Mouse (Mus musculus): Measurements from ENCODE around the gene Nfia. TPM values are rescaled to one million over a fixed set of nuclear protein-coding genes. Genes with fewer than 3 reads are reported as not detected.

Nfia gene
- polyA plus RNA-seq, 1 experiment from 2014 or later, result 26.6 TPM

GRCm38 (mm10) chr4:97917568-97917967 is 145.0 kb downstream of the Nfia start:
- no peak; the same call in 1 of the 2 replicates for ATAC-seq
- WGBS, result 33% methylated on average over 6 of the region's 6 CpGs
- Histone ChIP-seq H3K9me3 (replicated peaks; ENCODE audit: control insufficient read depth, low read length, poor library complexity, severe bottlenecking) (no peaks in the 10 kb centered on the region), H3K4me1 (ENCODE audit: control insufficient read depth, insufficient read depth, low read length) (0 out of 2 replicates have a peak, but pooled peaks cover 5% of the 10 kb centered on the region), H3K4me3 (ENCODE audit: low read depth, low read length) (no peak overlapping the region), H3K27me3 (ENCODE audit: control insufficient read depth, insufficient read depth, low read depth, low read length) (no peaks in the 10 kb centered on the region), H3K4me2 (ENCODE audit: low read length) (no peak overlapping the region), H3K27ac (ENCODE audit: low read length) (no peak overlapping the region), H3K9ac (ENCODE audit: low read depth, low read length) (no peak overlapping the region), H3K36me3 (ENCODE audit: control insufficient read depth, insufficient read depth, low read length) (no peaks in the 10 kb centered on the region)

GRCm38 (mm10) chr4:97918675-97919074 is 146.1 kb downstream of the Nfia start:
- Histone ChIP-seq H3K36me3 (ENCODE audit: control insufficient read depth, insufficient read depth, low read length) (no peaks in the 10 kb centered on the region), H3K4me1 (ENCODE audit: control insufficient read depth, insufficient read depth, low read length) (0 out of 2 replicates have a peak, but pooled peaks cover 5% of the 10 kb centered on the region), H3K4me2 (ENCODE audit: low read length) (no peak overlapping the region), H3K9me3 (replicated peaks; ENCODE audit: control insufficient read depth, low read length, poor library complexity, severe bottlenecking) (no peaks in the 10 kb centered on the region), H3K27me3 (ENCODE audit: control insufficient read depth, insufficient read depth, low read depth, low read length) (no peaks in the 10 kb centered on the region), H3K27ac (ENCODE audit: low read length) (no peak overlapping the region), H3K4me3 (ENCODE audit: low read depth, low read length) (no peak overlapping the region), H3K9ac (ENCODE audit: low read depth, low read length) (no peak overlapping the region)
- ATAC-seq, result no peak
- WGBS, result 51% methylated on average over 3 of the region's 3 CpGs

DNA sequence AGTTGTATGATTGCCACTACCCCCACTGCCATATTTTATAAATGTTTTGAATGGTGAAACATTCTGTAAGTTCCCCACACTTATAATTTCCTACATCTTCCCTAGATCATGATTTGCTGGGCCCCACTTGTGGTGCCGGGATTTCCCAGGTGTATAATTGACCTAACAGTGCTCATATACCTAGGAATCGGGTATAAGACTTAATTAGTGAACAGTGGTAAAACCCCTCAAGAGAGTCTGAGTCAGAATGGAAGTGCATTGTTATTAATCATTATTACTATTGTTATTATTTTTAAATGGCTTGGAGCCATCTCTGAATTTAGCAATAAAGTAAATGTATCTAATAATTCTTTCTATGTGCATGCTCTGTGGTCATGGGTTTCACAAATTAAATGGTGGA is 147.2 kb downstream of the Nfia start:
- Histone ChIP-seq H3K9me3 (replicated peaks; ENCODE audit: control insufficient read depth, low read length, poor library complexity, severe bottlenecking) (no peaks in the 10 kb centered on the region), H3K4me2 (ENCODE audit: low read length) (no peak overlapping the region), H3K36me3 (ENCODE audit: control insufficient read depth, insufficient read depth, low read length) (no peaks in the 10 kb centered on the region), H3K27me3 (ENCODE audit: control insufficient read depth, insufficient read depth, low read depth, low read length) (no peaks in the 10 kb centered on the region), H3K4me3 (ENCODE audit: low read depth, low read length) (no peak overlapping the region), H3K9ac (ENCODE audit: low read depth, low read length) (no peak overlapping the region), H3K4me1 (ENCODE audit: control insufficient read depth, insufficient read depth, low read length) (peaks cover 5% of the 10 kb centered on the region; the same call in 1 of the 2 replicates), H3K27ac (ENCODE audit: low read length) (no peak overlapping the region)
- 77% methylated on average over 2 of the region's 2 CpGs for WGBS
- no peak for ATAC-seq

DNA sequence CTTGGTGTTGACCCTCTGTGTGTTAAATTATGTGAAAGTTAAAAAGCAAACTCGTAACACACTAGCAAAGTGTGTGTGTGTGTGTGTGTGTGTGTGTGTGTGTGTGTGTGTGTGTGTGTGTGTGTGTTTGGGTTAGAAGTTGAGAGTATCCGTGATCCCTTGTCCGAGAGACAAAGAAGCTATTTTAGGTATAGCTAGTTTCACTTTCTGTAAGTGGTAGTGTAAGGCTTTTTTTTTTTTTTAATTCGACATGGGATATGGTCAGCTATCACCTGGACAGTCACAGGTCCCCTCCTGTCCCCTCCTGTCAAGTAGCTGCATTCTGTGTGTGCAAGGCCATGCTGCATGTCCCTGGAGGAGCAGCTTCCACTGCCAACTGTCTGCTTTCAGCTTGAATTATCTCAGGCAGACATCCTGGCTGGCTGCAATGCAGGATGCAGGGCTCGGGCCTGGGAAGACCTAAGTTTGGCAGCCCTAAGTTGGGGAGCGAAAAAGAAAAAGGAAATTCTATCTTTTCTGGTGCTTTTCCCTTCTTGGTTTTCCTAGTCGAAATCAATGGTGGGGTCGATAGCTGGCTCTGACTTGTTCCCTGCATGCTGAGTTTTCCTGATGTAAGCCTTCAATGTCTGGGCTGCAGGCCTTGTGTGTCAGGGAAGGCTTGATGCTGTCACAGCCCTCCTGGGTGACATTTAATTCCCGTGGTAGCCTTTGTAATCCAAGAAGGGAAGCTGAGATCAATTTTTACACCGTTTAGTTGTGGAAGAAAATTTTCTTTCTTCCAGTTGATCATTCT is 147.9 kb downstream of the Nfia start:
- no peak overlapping the region for H3K4me3 ChIP-seq (ENCODE audit: low read depth, low read length)
- H3K36me3 ChIP-seq (ENCODE audit: control insufficient read depth, insufficient read depth, low read length), result no peaks in the 10 kb centered on the region
- H3K9ac ChIP-seq (ENCODE audit: low read depth, low read length), result no peak overlapping the region
- H3K4me2 ChIP-seq (ENCODE audit: low read length), result no peak overlapping the region
- ATAC-seq, result no peak
- H3K27ac ChIP-seq (ENCODE audit: low read length), result peak overlapping the region; percentile 0; the same call in 1 of the 2 replicates
- WGBS, result 51% methylated on average over 10 of the region's 10 CpGs
- H3K9me3 ChIP-seq (replicated peaks; ENCODE audit: control insufficient read depth, low read length, poor library complexity, severe bottlenecking), result no peaks in the 10 kb centered on the region
- H3K4me1 ChIP-seq (ENCODE audit: control insufficient read depth, insufficient read depth, low read length), result peaks cover 11% of the 10 kb centered on the region
- no peaks in the 10 kb centered on the region for H3K27me3 ChIP-seq (ENCODE audit: control insufficient read depth, insufficient read depth, low read depth, low read length)

GRCm38 (mm10) chr4:97921682-97922081 is 149.1 kb downstream of the Nfia start:
- no peaks in the 10 kb centered on the region for H3K36me3 ChIP-seq (ENCODE audit: control insufficient read depth, insufficient read depth, low read length)
- no peak for ATAC-seq
- no peak overlapping the region for H3K27ac ChIP-seq (ENCODE audit: low read length)
- H3K27me3 ChIP-seq (ENCODE audit: control insufficient read depth, insufficient read depth, low read depth, low read length), result no peaks in the 10 kb centered on the region
- no peak overlapping the region for H3K9ac ChIP-seq (ENCODE audit: low read depth, low read length)
- H3K4me2 ChIP-seq (ENCODE audit: low read length), result no peak overlapping the region
- H3K4me3 ChIP-seq (ENCODE audit: low read depth, low read length), result no peak overlapping the region
- H3K4me1 ChIP-seq (ENCODE audit: control insufficient read depth, insufficient read depth, low read length), result peaks cover 15% of the 10 kb centered on the region
- no peaks in the 10 kb centered on the region for H3K9me3 ChIP-seq (replicated peaks; ENCODE audit: control insufficient read depth, low read length, poor library complexity, severe bottlenecking)

- H3K4me3 ChIP-seq (ENCODE audit: low read depth, low read length), result no peak overlapping the region
- H3K27ac ChIP-seq (ENCODE audit: low read length), result no peak overlapping the region
- no peaks in the 10 kb centered on the region for H3K27me3 ChIP-seq (ENCODE audit: control insufficient read depth, insufficient read depth, low read depth, low read length)
- no peaks in the 10 kb centered on the region for H3K36me3 ChIP-seq (ENCODE audit: control insufficient read depth, insufficient read depth, low read length)
- no peak overlapping the region for H3K9ac ChIP-seq (ENCODE audit: low read depth, low read length)
- WGBS, result 80% methylated on average over 5 of the region's 5 CpGs
- H3K9me3 ChIP-seq (replicated peaks; ENCODE audit: control insufficient read depth, low read length, poor library complexity, severe bottlenecking), result no peaks in the 10 kb centered on the region
- ATAC-seq, result no peak
- no peak overlapping the region for H3K4me2 ChIP-seq (ENCODE audit: low read length)
- H3K4me1 ChIP-seq (ENCODE audit: control insufficient read depth, insufficient read depth, low read length), result peaks cover 14% of the 10 kb centered on the region
Observed at GRCm38 (mm10) chr4:97923248-97923647, 150.7 kb downstream of the Nfia start.

GRCm38 (mm10) chr4:97923876-97924316 is 151.4 kb downstream of the Nfia start:
- WGBS, result 70% methylated on average over 8 of the region's 8 CpGs
- no peak overlapping the region for H3K4me2 ChIP-seq (ENCODE audit: low read length)

GRCm38 (mm10) chr4:97924414-97924813 is 151.9 kb downstream of the Nfia start:
- Histone ChIP-seq H3K27ac (ENCODE audit: low read length) (0 out of 2 replicates have a peak overlapping the region, but pooled peaks have one; percentile 7), H3K9ac (ENCODE audit: low read depth, low read length) (no peak overlapping the region), H3K4me2 (ENCODE audit: low read length) (no peak overlapping the region), H3K36me3 (ENCODE audit: control insufficient read depth, insufficient read depth, low read length) (no peaks in the 10 kb centered on the region), H3K9me3 (replicated peaks; ENCODE audit: control insufficient read depth, low read length, poor library complexity, severe bottlenecking) (no peaks in the 10 kb centered on the region), H3K27me3 (ENCODE audit: control insufficient read depth, insufficient read depth, low read depth, low read length) (no peaks in the 10 kb centered on the region), H3K4me3 (ENCODE audit: low read depth, low read length) (no peak overlapping the region), H3K4me1 (ENCODE audit: control insufficient read depth, insufficient read depth, low read length) (peaks cover 14% of the 10 kb centered on the region)
- WGBS, result 45% methylated on average over 5 of the region's 5 CpGs
- peak; percentile 26; the same call in 1 of the 2 replicates for ATAC-seq

More at GRCm38 (mm10) chr4:97923876-97924316, 151.4 kb downstream of the Nfia start:
- peak; percentile 30; the same call in 1 of the 2 replicates for ATAC-seq
- H3K36me3 ChIP-seq (ENCODE audit: control insufficient read depth, insufficient read depth, low read length), result no peaks in the 10 kb centered on the region
- H3K4me3 ChIP-seq (ENCODE audit: low read depth, low read length), result no peak overlapping the region
- no peak overlapping the region for H3K9ac ChIP-seq (ENCODE audit: low read depth, low read length)
- H3K9me3 ChIP-seq (replicated peaks; ENCODE audit: control insufficient read depth, low read length, poor library complexity, severe bottlenecking), result no peaks in the 10 kb centered on the region
- H3K27me3 ChIP-seq (ENCODE audit: control insufficient read depth, insufficient read depth, low read depth, low read length), result no peaks in the 10 kb centered on the region
- no peak overlapping the region for H3K27ac ChIP-seq (ENCODE audit: low read length)
- peaks cover 14% of the 10 kb centered on the region for H3K4me1 ChIP-seq (ENCODE audit: control insufficient read depth, insufficient read depth, low read length)

- Histone ChIP-seq H3K4me1 (ENCODE audit: control insufficient read depth, insufficient read depth, low read length) (peaks cover 14% of the 10 kb centered on the region), H3K27ac (ENCODE audit: low read length) (0 out of 2 replicates have a peak overlapping the region, but pooled peaks have one; percentile 7), H3K36me3 (ENCODE audit: control insufficient read depth, insufficient read depth, low read length) (no peaks in the 10 kb centered on the region), H3K4me3 (ENCODE audit: low read depth, low read length) (no peak overlapping the region), H3K4me2 (ENCODE audit: low read length) (no peak overlapping the region), H3K27me3 (ENCODE audit: control insufficient read depth, insufficient read depth, low read depth, low read length) (no peaks in the 10 kb centered on the region), H3K9me3 (replicated peaks; ENCODE audit: control insufficient read depth, low read length, poor library complexity, severe bottlenecking) (no peaks in the 10 kb centered on the region), H3K9ac (ENCODE audit: low read depth, low read length) (no peak overlapping the region)
- no peak for ATAC-seq
- 64% methylated on average over 3 of the region's 3 CpGs for WGBS
Observed at GRCm38 (mm10) chr4:97924855-97925254, 152.3 kb downstream of the Nfia start.

Data from midbrain, embryonic 16.5 days (tissue).